Mouse (Mus musculus) sigmoid colon, adult 10 weeks (tissue): Measurements from ENCODE around the gene Glb1l3. TPM values are rescaled to one million over a fixed set of nuclear protein-coding genes. Genes with fewer than 3 reads are reported as not detected.

ENCODE experiments used
- polyA plus RNA-seq: library from polyadenylated mRNA; stranded (reverse); fragments of 350-450 nt; fragmentation: Illumina TruSeq; extraction: RNeasy Lipid Tissue Mini Kit (QIAGEN cat#74804); gene quantifications from one replicate; pipeline ENCODE4 v1.2.3, GENCODE M21; 2014; ENCODE audit warnings: low read depth, low replicate concordance

Gene Glb1l3
- not detected for polyA plus RNA-seq

DNA sequence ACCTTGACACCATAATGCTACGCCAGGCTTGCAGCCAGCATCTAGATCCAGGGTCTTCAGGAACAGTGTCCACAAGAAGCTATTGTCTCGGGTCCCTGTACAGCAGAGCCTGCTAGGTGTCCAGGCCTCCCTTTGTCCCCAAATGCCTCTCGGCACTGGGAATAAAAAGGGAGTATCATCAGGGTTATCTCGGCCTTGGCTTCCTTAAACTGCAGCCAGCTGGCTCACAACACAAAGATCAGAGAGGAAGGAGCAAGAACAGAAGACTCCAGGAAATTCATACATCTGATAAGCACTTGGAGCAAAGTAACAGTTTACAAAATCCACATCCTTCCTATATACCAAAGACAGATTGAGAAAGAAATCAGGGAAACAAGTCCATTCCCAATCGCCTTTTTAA is at the start of gene Glb1l3:
Glb1l3 (minus strand) TSS at position 140 of the 400 bp plus-strand sequence.

DNA sequence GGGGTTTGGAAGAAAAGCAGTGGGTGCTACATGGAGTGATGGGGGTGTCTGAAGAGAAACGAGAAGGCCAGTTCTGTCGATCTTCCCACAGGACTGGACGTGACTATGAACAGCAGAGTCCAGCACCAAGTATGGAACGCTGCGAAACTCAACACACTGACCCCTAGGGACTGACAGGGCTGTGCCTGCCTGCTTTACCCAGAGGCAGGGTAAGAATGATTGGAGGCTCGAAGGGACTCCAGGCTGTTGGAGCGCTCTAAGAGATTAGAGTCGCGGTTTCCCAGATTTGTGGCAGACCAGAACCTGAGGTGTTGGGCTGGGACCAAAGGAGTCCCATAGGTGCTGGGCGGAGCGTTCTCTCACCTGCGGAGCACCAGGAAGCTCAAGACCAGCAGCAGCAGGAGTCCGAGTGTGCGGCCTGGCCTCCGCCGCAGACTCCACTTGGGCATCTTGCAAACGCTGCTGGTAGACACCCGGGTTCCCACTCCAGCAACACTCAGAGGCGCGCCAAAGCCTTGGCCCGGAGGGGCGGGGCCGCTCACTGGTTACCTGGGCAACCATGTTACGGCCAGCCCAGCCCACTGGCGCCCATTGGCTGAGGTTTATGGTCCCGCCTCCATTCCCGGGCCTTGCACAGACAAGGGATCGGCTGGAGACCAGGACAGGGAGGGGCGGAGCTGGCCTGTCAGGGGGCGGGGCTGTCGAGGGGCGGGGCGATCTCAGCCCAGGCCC is 54.6 kb downstream of the Glb1l3 start, which contains the start of gene Glb1l2:
Glb1l2 (minus strand) TSS at position 534 of the 732 bp plus-strand sequence.

Other genes starting within 250 kb of the Glb1l3 start
- gene B3gat1, start 127.2 kb downstream of the Glb1l3 start, polyA plus RNA-seq, result not detected
- 2.8 TPM for gene Glb1l2, start 54.4 kb downstream of the Glb1l3 start, polyA plus RNA-seq
- gene Gm1110, start 62.2 kb upstream of the Glb1l3 start, polyA plus RNA-seq, result not detected
- 20.3 TPM for gene Acad8, start 138.7 kb upstream of the Glb1l3 start, polyA plus RNA-seq
- 46.7 TPM for gene Thyn1, start 138.8 kb upstream of the Glb1l3 start, polyA plus RNA-seq
- 30.7 TPM for gene Vps26b, start 169.2 kb upstream of the Glb1l3 start, polyA plus RNA-seq
- gene Ncapd3, start 169.3 kb upstream of the Glb1l3 start, polyA plus RNA-seq, result 22.3 TPM